13 mouse cellular contexts compared by ENCODE assay signal in the genomic region with DNA sequence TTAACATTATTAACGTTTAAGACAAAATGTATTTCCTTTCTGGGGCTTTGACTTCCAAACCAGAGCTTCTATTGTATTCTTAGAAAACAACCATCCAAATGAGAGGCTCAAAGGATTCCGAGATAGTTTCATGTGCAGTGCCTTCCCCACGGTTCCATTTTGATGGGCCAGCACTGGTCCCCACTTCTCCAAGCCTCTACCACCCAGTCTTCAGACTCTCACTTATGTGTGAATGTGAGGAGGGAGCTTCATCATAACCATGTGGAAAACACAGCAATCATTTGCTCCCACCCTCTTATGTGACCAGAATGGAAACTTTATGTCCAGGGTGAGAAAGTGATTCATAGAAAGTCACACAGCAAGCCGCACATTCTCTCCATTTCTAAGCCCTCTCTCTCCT.
DNase-seq lines count a peak whose midpoint lies in the region; ATAC-seq and TF ChIP-seq lines count a peak whose summit lies in the region.
"Had no signal": no experiment of that assay in that cellular context is flagged by ENCODE, and none has a peak within 500 bp of the region (broad histone marks: within the 10 kb centered on the region; RNA-seq: fewer than 3 reads in every experiment).

No protein-coding gene starts in this region.

- H3K4me1 ChIP-seq in forebrain, embryonic 14.5 days (ENCODE audit: control insufficient read depth, insufficient read depth, low read length) = peaks cover 13% of the 10 kb centered on the region
- H3K4me1 ChIP-seq in hindbrain, embryonic 15.5 days (replicated peaks) = peaks cover 16% of the 10 kb centered on the region
- H3K4me1 ChIP-seq in neural tube, embryonic 12.5 days = peaks cover 11% of the 10 kb centered on the region
- no peaks in the 10 kb centered on the region for H3K4me1 ChIP-seq in lung, postnatal 0 days (ENCODE audit: insufficient read depth, low read depth, low read length)

- no peak for TF ChIP-seq EP300 in lung, postnatal 0 days (IDR thresholded peaks at IDR 0.05)

- peak overlapping the region; percentile 71 for H3K27ac ChIP-seq in layer of hippocampus, adult 2 months
- peak overlapping the region; percentile 56; the same call in 1 of the 2 replicates for H3K27ac ChIP-seq in forebrain, embryonic 14.5 days (ENCODE audit: low read depth, low read length)
- H3K27ac ChIP-seq in hindbrain, embryonic 15.5 days (replicated peaks) = peak overlapping the region; percentile 77
- peak overlapping the region; percentile 75; the same call in 1 of the 2 replicates for H3K27ac ChIP-seq in neural tube, embryonic 12.5 days
- no peak overlapping the region for H3K27ac ChIP-seq in lung, postnatal 0 days (ENCODE audit: low read length)
- H3K27ac ChIP-seq: heart, embryonic 13.5 days; kidney, postnatal 0 days; macrophage had no signal

- ATAC-seq in forebrain, embryonic 14.5 days = no peak
- ATAC-seq in hindbrain, embryonic 15.5 days (ENCODE audit: low FRiP score, low read depth) = no peak
- peak; percentile 38 for ATAC-seq in neural tube, embryonic 12.5 days (ENCODE audit: low FRiP score, low read depth)
- no peak for ATAC-seq in cerebellum, adult (ENCODE audit: insufficient number of reproducible peaks, low FRiP score, low TSS enrichment)
- ATAC-seq in lung, postnatal 0 days = no peak
- ATAC-seq: Patski had no signal

- H3K4me3 ChIP-seq in layer of hippocampus, adult 2 months = no peak overlapping the region
- no peak overlapping the region for H3K4me3 ChIP-seq in forebrain, embryonic 14.5 days (ENCODE audit: low read depth, low read length)
- H3K4me3 ChIP-seq in hindbrain, embryonic 15.5 days = no peak overlapping the region
- H3K4me3 ChIP-seq in neural tube, embryonic 12.5 days = no peak overlapping the region
- H3K4me3 ChIP-seq in lung, postnatal 0 days (ENCODE audit: low read depth, low read length) = no peak overlapping the region
- H3K4me3 ChIP-seq: heart, embryonic 13.5 days had no signal

- H3K4me2 ChIP-seq in forebrain, embryonic 14.5 days (ENCODE audit: low read length) = no peak overlapping the region
- H3K4me2 ChIP-seq in hindbrain, embryonic 15.5 days = no peak overlapping the region
- peak overlapping the region; percentile 43 for H3K4me2 ChIP-seq in neural tube, embryonic 12.5 days (replicated peaks)
- H3K4me2 ChIP-seq in lung, postnatal 0 days (replicated peaks; ENCODE audit: low read depth, low read length) = no peak overlapping the region
- H3K4me2 ChIP-seq: heart, embryonic 13.5 days had no signal

- no peak overlapping the region for H3K9ac ChIP-seq in forebrain, embryonic 14.5 days (ENCODE audit: low read length)
- no peak overlapping the region for H3K9ac ChIP-seq in hindbrain, embryonic 15.5 days
- no peak overlapping the region for H3K9ac ChIP-seq in neural tube, embryonic 12.5 days
- no peak overlapping the region for H3K9ac ChIP-seq in lung, postnatal 0 days (replicated peaks; ENCODE audit: low read depth)

- no peak for TF ChIP-seq CTCF in layer of hippocampus, adult 2 months (conservative IDR thresholded peaks at IDR 0.05)
- TF ChIP-seq CTCF in lung, postnatal 0 days (IDR thresholded peaks at IDR 0.05) = no peak

- no peaks in the 10 kb centered on the region for H3K36me3 ChIP-seq in forebrain, embryonic 14.5 days (ENCODE audit: control insufficient read depth, insufficient read depth, low read length)
- no peaks in the 10 kb centered on the region for H3K36me3 ChIP-seq in hindbrain, embryonic 15.5 days
- no peaks in the 10 kb centered on the region for H3K36me3 ChIP-seq in neural tube, embryonic 12.5 days
- H3K36me3 ChIP-seq in lung, postnatal 0 days (ENCODE audit: insufficient read depth, low read length) = no peaks in the 10 kb centered on the region
- H3K36me3 ChIP-seq: heart, embryonic 13.5 days had no signal

- no peak for DNase-seq in layer of hippocampus, adult 2 months (ENCODE audit: low spot score in 2 of 2)
- DNase-seq in layer of hippocampus, postnatal 14 days (ENCODE audit: low spot score in 2 of 2) = no peak
- no peak for DNase-seq in forebrain, embryonic 14.5 days (ENCODE audit: low spot score)
- no peak for DNase-seq in yolk sac, embryonic 10.5 days (ENCODE audit: low spot score)
- no peak for DNase-seq in lung, postnatal 0 days (ENCODE audit: low spot score)
- DNase-seq: cerebellum, adult 11-12 months had no signal

- 37% methylated on average over 4 of the region's 4 CpGs for WGBS in forebrain, embryonic 14.5 days
- 32% methylated on average over 4 of the region's 4 CpGs for WGBS in hindbrain, embryonic 15.5 days
- 26% methylated on average over 4 of the region's 4 CpGs for WGBS in neural tube, embryonic 12.5 days
- 80% methylated on average over 4 of the region's 4 CpGs for WGBS in lung, postnatal 0 days

- H3K9me3 ChIP-seq in forebrain, embryonic 14.5 days (replicated peaks; ENCODE audit: control insufficient read depth, low read length) = no peaks in the 10 kb centered on the region
- no peaks in the 10 kb centered on the region for H3K9me3 ChIP-seq in hindbrain, embryonic 15.5 days
- H3K9me3 ChIP-seq in neural tube, embryonic 12.5 days = no peaks in the 10 kb centered on the region
- no peaks in the 10 kb centered on the region for H3K9me3 ChIP-seq in lung, postnatal 0 days (ENCODE audit: low read length)
- H3K9me3 ChIP-seq: heart, embryonic 13.5 days had no signal

- H3K27me3 ChIP-seq in forebrain, embryonic 14.5 days (replicated peaks; ENCODE audit: control insufficient read depth, insufficient read depth, low read length) = no peaks in the 10 kb centered on the region
- H3K27me3 ChIP-seq in hindbrain, embryonic 15.5 days = no peaks in the 10 kb centered on the region
- H3K27me3 ChIP-seq in neural tube, embryonic 12.5 days (replicated peaks) = no peaks in the 10 kb centered on the region
- no peaks in the 10 kb centered on the region for H3K27me3 ChIP-seq in lung, postnatal 0 days (replicated peaks; ENCODE audit: insufficient read depth, low read length)
- H3K27me3 ChIP-seq: heart, embryonic 13.5 days; Patski had no signal
